9 mouse cellular contexts compared by ENCODE assay signal in genomic region chr1:21411331-21412196, GRCm38 (mm10). TPM values are rescaled to one million over a fixed set of nuclear protein-coding genes. Genes with fewer than 3 reads are reported as not detected.
DNase-seq lines count a peak whose midpoint lies in the region; ATAC-seq and TF ChIP-seq lines count a peak whose summit lies in the region.
"Had no signal": no experiment of that assay in that cellular context is flagged by ENCODE, and none has a peak within 500 bp of the region (broad histone marks: within the 10 kb centered on the region; RNA-seq: fewer than 3 reads in every experiment).

No protein-coding gene starts in this region.

- TF ChIP-seq CTCF in lung, embryonic 14.5 days (IDR thresholded peaks at IDR 0.05; ENCODE audit: low read depth) = peak; percentile 86

- H3K27me3 ChIP-seq in forebrain, embryonic 11.5 days (ENCODE audit: control insufficient read depth, insufficient read depth, low read length) = no peaks in the 10 kb centered on the region
- no peaks in the 10 kb centered on the region for H3K27me3 ChIP-seq in lung, embryonic 14.5 days (ENCODE audit: insufficient read depth, low read length)

- peak; percentile 22 for DNase-seq in MEL-GATA-1-ER (ENCODE audit: extremely low read depth, low read depth)
- DNase-seq in c-Kit-positive CD71-negative TER-119-negative erythroid progenitor cells, embryonic 14.5 days (ENCODE audit: low read depth) = peak; percentile 32
- DNase-seq in forebrain, embryonic 11.5 days (ENCODE audit: low spot score) = no peak
- DNase-seq in heart, postnatal 4 days = peak; percentile 50
- DNase-seq in kidney, postnatal 4 days = peak; percentile 39 to 56
- peak; percentile 93 for DNase-seq in lung, embryonic 14.5 days
- peak; percentile 10 for DNase-seq in ovary, adult 18-20 months (ENCODE audit: low spot score)
- DNase-seq in urinary bladder, adult 2 months (ENCODE audit: low spot score) = no peak

- no peak overlapping the region for H3K27ac ChIP-seq in forebrain, embryonic 11.5 days (ENCODE audit: low read depth, low read length)
- no peak overlapping the region for H3K27ac ChIP-seq in lung, embryonic 14.5 days (ENCODE audit: low read depth)

- no peak overlapping the region for H3K9ac ChIP-seq in forebrain, embryonic 11.5 days (ENCODE audit: low read length)
- no peak overlapping the region for H3K9ac ChIP-seq in lung, embryonic 14.5 days

- no peaks in the 10 kb centered on the region for H3K9me3 ChIP-seq in forebrain, embryonic 11.5 days (ENCODE audit: control insufficient read depth, low read length)
- H3K9me3 ChIP-seq in lung, embryonic 14.5 days (ENCODE audit: low read depth, low read length) = no peaks in the 10 kb centered on the region

- H3K4me1 ChIP-seq in forebrain, embryonic 11.5 days (replicated peaks; ENCODE audit: control insufficient read depth, insufficient read depth, low read length) = no peaks in the 10 kb centered on the region
- no peaks in the 10 kb centered on the region for H3K4me1 ChIP-seq in lung, embryonic 14.5 days (ENCODE audit: insufficient read depth)

- peak; percentile 65 for ATAC-seq in forebrain, embryonic 11.5 days (replicated peaks; ENCODE audit: low FRiP score)
- ATAC-seq in lung, embryonic 14.5 days (ENCODE audit: insufficient read depth) = peak; percentile 87

- no peaks in the 10 kb centered on the region for H3K36me3 ChIP-seq in forebrain, embryonic 11.5 days (ENCODE audit: control insufficient read depth, insufficient read depth, low read length)
- H3K36me3 ChIP-seq in lung, embryonic 14.5 days (ENCODE audit: insufficient read depth) = no peaks in the 10 kb centered on the region

- WGBS in forebrain, embryonic 11.5 days = 62% methylated on average over 18 of the region's 18 CpGs
- 47% methylated on average over 18 of the region's 18 CpGs for WGBS in lung, embryonic 14.5 days

- H3K4me2 ChIP-seq in forebrain, embryonic 11.5 days (ENCODE audit: low read depth, low read length, severe bottlenecking) = no peak overlapping the region
- no peak overlapping the region for H3K4me2 ChIP-seq in lung, embryonic 14.5 days

- no peak overlapping the region for H3K4me3 ChIP-seq in forebrain, embryonic 11.5 days (ENCODE audit: low read depth, low read length)
- no peak overlapping the region for H3K4me3 ChIP-seq in lung, embryonic 14.5 days (ENCODE audit: low read depth, low read length)

RNA-seq across cellular contexts. Expression of gene Khdc1b, which starts 28.2 kb away (rescaled TPM):
- not detected in 2 replicates for polyA plus RNA-seq in forebrain, embryonic 11.5 days (2014; fragmentation: Nextera tagmentation; extraction: Ambion mirVana)
- not detected for total RNA-seq in heart, postnatal 4 days (2021)
- 0.08 TPM in 2 replicates for polyA plus RNA-seq in lung, embryonic 14.5 days (2014; fragmentation: Nextera tagmentation; extraction: Ambion mirVana)
- polyA plus RNA-seq in urinary bladder, adult 2 months (2012; rRNA removed) = not detected in 2 replicates

RNA-seq across cellular contexts. Expression of gene Khdc1c, which starts 43.4 kb away (rescaled TPM):
- not detected in 2 replicates for polyA plus RNA-seq in forebrain, embryonic 11.5 days (2014; fragmentation: Nextera tagmentation; extraction: Ambion mirVana)
- not detected for total RNA-seq in heart, postnatal 4 days (2021)
- polyA plus RNA-seq in lung, embryonic 14.5 days (2014; fragmentation: Nextera tagmentation; extraction: Ambion mirVana) = not detected in 2 replicates
- polyA plus RNA-seq in urinary bladder, adult 2 months (2012; rRNA removed) = 0.03 and 0.04 TPM in 2 replicates
- polyA plus RNA-seq: heart, embryonic 16.5 days had no signal

Comparison
In these comparisons a context has a peak if more than half of its experiments do, and no peak if none do; other contexts are left out.
1. DNase-seq: peak in MEL-GATA-1-ER (single experiment), c-Kit-positive CD71-negative TER-119-negative erythroid progenitor cells, embryonic 14.5 days (single experiment), heart, postnatal 4 days (single experiment), kidney, postnatal 4 days (2 of 2), lung, embryonic 14.5 days (single experiment) and ovary, adult 18-20 months (single experiment); none in forebrain, embryonic 11.5 days (single experiment) and urinary bladder, adult 2 months (single experiment).